ENCODE assay signal across 8 mouse cellular contexts in the genomic region with DNA sequence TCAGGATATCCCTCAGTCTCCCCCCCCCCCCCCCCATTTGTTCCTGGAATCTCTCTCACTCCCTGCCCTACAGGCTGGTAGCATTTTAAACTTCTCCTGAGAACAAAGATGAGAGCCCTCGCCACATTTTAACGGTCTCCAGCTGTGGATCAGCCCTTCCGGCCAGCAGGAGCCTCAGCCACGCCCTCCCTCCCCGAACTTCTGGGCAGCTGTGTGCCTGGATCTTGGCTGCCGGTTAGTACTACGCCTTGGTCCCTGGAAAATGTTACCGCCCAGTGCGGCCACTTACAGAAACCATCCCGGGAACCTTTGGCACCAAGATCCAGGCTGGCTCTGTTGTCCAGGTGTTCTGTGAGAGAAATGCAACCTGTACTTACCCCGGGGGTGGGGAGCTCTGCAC. TPM values are rescaled to one million over a fixed set of nuclear protein-coding genes. Genes with fewer than 3 reads are reported as not detected.
A peak's percentile ranks its signal among the peaks of the same experiment; 100 is the strongest.
DNase-seq lines count a peak whose midpoint lies in the region; ATAC-seq and TF ChIP-seq lines count a peak whose summit lies in the region.

No protein-coding gene starts in this region.

- TF ChIP-seq CTCF in gastrocnemius, adult 2 months (IDR thresholded peaks at IDR 0.05): no peak
- no peak for TF ChIP-seq CTCF in liver, postnatal 0 days (IDR thresholded peaks at IDR 0.05; ENCODE audit: low read depth)

- WGBS in kidney, embryonic 16.5 days: 1% methylated on average over 11 of the region's 11 CpGs
- whole genome bisulfite sequencing in hindbrain, embryonic 12.5 days: 2% methylated on average over 11 of the region's 11 CpGs
- whole genome bisulfite sequencing in liver, postnatal 0 days (ENCODE audit: insufficient replicate concordance): 8% methylated on average over 11 of the region's 11 CpGs
- WGBS in stomach, embryonic 15.5 days: 4% methylated on average over 11 of the region's 11 CpGs

- H3K27ac ChIP-seq in kidney, embryonic 16.5 days (ENCODE audit: low read length): no peak overlapping the region
- peak overlapping the region; percentile 73 for H3K27ac ChIP-seq in gastrocnemius, adult 2 months
- no peak overlapping the region for H3K27ac ChIP-seq in hindbrain, embryonic 12.5 days
- H3K27ac ChIP-seq in liver, postnatal 0 days (ENCODE audit: low read depth): no peak overlapping the region
- H3K27ac ChIP-seq in stomach, embryonic 15.5 days: no peak overlapping the region

- 0 out of 2 replicates have a peak overlapping the region, but pooled peaks have one; percentile 12 for H3K9ac ChIP-seq in kidney, embryonic 16.5 days (replicated peaks; ENCODE audit: low read length)
- no peak overlapping the region for H3K9ac ChIP-seq in hindbrain, embryonic 12.5 days
- H3K9ac ChIP-seq in liver, postnatal 0 days (replicated peaks): no peak overlapping the region
- no peak overlapping the region for H3K9ac ChIP-seq in stomach, embryonic 15.5 days

- H3K4me3 ChIP-seq in kidney, embryonic 16.5 days (ENCODE audit: low read length): peak overlapping the region; percentile 24
- peak overlapping the region; percentile 49 for H3K4me3 ChIP-seq in gastrocnemius, adult 2 months
- no peak overlapping the region for H3K4me3 ChIP-seq in hindbrain, embryonic 12.5 days
- no peak overlapping the region for H3K4me3 ChIP-seq in liver, postnatal 0 days (ENCODE audit: low read depth, low read length)
- H3K4me3 ChIP-seq in stomach, embryonic 15.5 days (replicated peaks): no peak overlapping the region; the same call in 1 of the 2 replicates

- H3K9me3 ChIP-seq in kidney, embryonic 16.5 days (ENCODE audit: low read length): no peaks in the 10 kb centered on the region
- H3K9me3 ChIP-seq in hindbrain, embryonic 12.5 days (replicated peaks): no peaks in the 10 kb centered on the region
- H3K9me3 ChIP-seq in liver, postnatal 0 days (ENCODE audit: low read length): no peaks in the 10 kb centered on the region
- no peaks in the 10 kb centered on the region for H3K9me3 ChIP-seq in stomach, embryonic 15.5 days

- peak overlapping the region; percentile 48 for H3K4me2 ChIP-seq in kidney, embryonic 16.5 days (replicated peaks; ENCODE audit: low read depth, low read length)
- H3K4me2 ChIP-seq in hindbrain, embryonic 12.5 days (replicated peaks): peak overlapping the region; percentile 31
- H3K4me2 ChIP-seq in liver, postnatal 0 days (ENCODE audit: low read depth, low read length): peak overlapping the region; percentile 29; the same call in 1 of the 2 replicates
- H3K4me2 ChIP-seq in stomach, embryonic 15.5 days: peak overlapping the region; percentile 47

- H3K27me3 ChIP-seq in kidney, embryonic 16.5 days (ENCODE audit: insufficient read depth, low read length): no peaks in the 10 kb centered on the region
- peaks cover 3% of the 10 kb centered on the region; the same call in 1 of the 2 replicates for H3K27me3 ChIP-seq in hindbrain, embryonic 12.5 days
- no peaks in the 10 kb centered on the region for H3K27me3 ChIP-seq in liver, postnatal 0 days (ENCODE audit: insufficient read depth, low read length)
- H3K27me3 ChIP-seq in stomach, embryonic 15.5 days (replicated peaks): no peaks in the 10 kb centered on the region

- peaks cover 4% of the 10 kb centered on the region; the same call in 1 of the 2 replicates for H3K4me1 ChIP-seq in kidney, embryonic 16.5 days (ENCODE audit: insufficient read depth, low read length)
- H3K4me1 ChIP-seq in hindbrain, embryonic 12.5 days: peaks cover 6% of the 10 kb centered on the region; the same call in 1 of the 2 replicates
- H3K4me1 ChIP-seq in liver, postnatal 0 days (ENCODE audit: insufficient read depth): peaks cover 3% of the 10 kb centered on the region; the same call in 1 of the 2 replicates
- peaks cover 6% of the 10 kb centered on the region for H3K4me1 ChIP-seq in stomach, embryonic 15.5 days

- DNase-seq in kidney, adult 11 months: no peak
- peak; percentile 82 for DNase-seq in gastrocnemius, adult 2 months
- DNase-seq in liver, postnatal 0 days: no peak
- DNase-seq in cerebellum, adult 11 months: no peak
- no peak for DNase-seq in frontal cortex, adult 2 months (ENCODE audit: extremely low spot score in 1 of 2, low spot score in 1 of 2)

- H3K36me3 ChIP-seq in kidney, embryonic 16.5 days (ENCODE audit: insufficient read depth, low read length): no peaks in the 10 kb centered on the region
- no peaks in the 10 kb centered on the region for H3K36me3 ChIP-seq in hindbrain, embryonic 12.5 days
- H3K36me3 ChIP-seq in liver, postnatal 0 days (replicated peaks; ENCODE audit: insufficient read depth, low read length): no peaks in the 10 kb centered on the region
- H3K36me3 ChIP-seq in stomach, embryonic 15.5 days: no peaks in the 10 kb centered on the region

- ATAC-seq in kidney, embryonic 16.5 days (ENCODE audit: low FRiP score, low TSS enrichment): peak; percentile 47; the same call in 1 of the 2 replicates
- ATAC-seq in hindbrain, embryonic 12.5 days (ENCODE audit: low FRiP score): no peak
- ATAC-seq in liver, postnatal 0 days: no peak
- ATAC-seq in stomach, embryonic 15.5 days (ENCODE audit: insufficient read depth, low FRiP score, low read depth): peak; percentile 43; the same call in 1 of the 2 replicates

- intact Hi-C loops in gastrocnemius, adult 2 months (cut with DNase I): no loop called here

- no peak for TF ChIP-seq EP300 in liver, postnatal 0 days (IDR thresholded peaks at IDR 0.05; ENCODE audit: low read depth)

RNA-seq across cellular contexts. Expression of a gene that starts 20.4 kb away (rescaled TPM):
- polyA plus RNA-seq in kidney, embryonic 16.5 days (2015; fragmentation: Nextera tagmentation; extraction: Ambion mirVana): 2.1 and 2.4 TPM in 2 replicates
- total RNA-seq in gastrocnemius, adult 2 months (2021): 10 to 100 TPM in 1 of 2 experiments, 1 to 10 TPM in 1; 6.9 to 13.8 TPM
- 3.2 and 3.6 TPM in 2 replicates for polyA plus RNA-seq in hindbrain, embryonic 12.5 days (2016; fragmentation: Nextera tagmentation; extraction: Ambion mirVana)
- polyA plus RNA-seq in liver, postnatal 0 days (2015; fragmentation: Nextera tagmentation; extraction: Ambion mirVana): 0.26 and 0.35 TPM in 2 replicates
- polyA plus RNA-seq in stomach, embryonic 15.5 days (2015; fragmentation: Nextera tagmentation; extraction: Ambion mirVana): 5.2 and 6.0 TPM in 2 replicates
- polyA plus RNA-seq in frontal cortex, adult 2 months (2012; rRNA removed): 9.9 and 10.6 TPM in 2 replicates

Comparison
In these comparisons a context has a peak if more than half of its experiments do, and no peak if none do; other contexts are left out.
1. ATAC-seq: peak in kidney, embryonic 16.5 days (single experiment) and stomach, embryonic 15.5 days (single experiment); none in hindbrain, embryonic 12.5 days (single experiment) and liver, postnatal 0 days (single experiment).
2. H3K4me3 ChIP-seq: peak in kidney, embryonic 16.5 days (single experiment) and gastrocnemius, adult 2 months (single experiment); none in hindbrain, embryonic 12.5 days (single experiment), liver, postnatal 0 days (single experiment) and stomach, embryonic 15.5 days (single experiment).
3. Peak in every context shown above with its lines, with median percentiles within 50 percentile points of each other: H3K4me2 ChIP-seq.